Mouse (Mus musculus): Measurements from ENCODE around the gene Map2k2. TPM values are rescaled to one million over a fixed set of nuclear protein-coding genes. Genes with fewer than 3 reads are reported as not detected.
"Not testable (repeated sequence)": the region's sequence is repeated elsewhere in the genome, so short reads cannot be mapped to it uniquely, and the experiment has no call there.

Map2k2 gene
- polyA plus RNA-seq, 1 experiment from 2014 or later = 217 TPM

DNA sequence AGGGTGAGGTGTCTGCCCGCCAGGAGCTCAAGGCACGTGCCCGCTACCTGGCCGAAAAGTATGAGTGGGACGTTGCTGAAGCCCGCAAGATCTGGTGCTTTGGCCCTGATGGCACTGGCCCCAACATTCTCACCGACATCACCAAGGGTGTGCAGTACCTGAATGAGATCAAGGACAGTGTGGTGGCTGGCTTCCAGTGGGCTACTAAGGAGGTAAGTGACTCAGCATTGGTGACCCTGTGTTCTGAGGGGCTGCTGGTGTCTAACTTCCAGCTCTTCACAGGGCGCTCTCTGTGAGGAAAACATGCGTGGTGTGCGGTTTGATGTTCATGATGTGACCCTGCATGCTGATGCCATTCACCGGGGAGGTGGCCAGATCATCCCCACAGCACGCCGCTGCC, 75.2 kb downstream of the Map2k2 start:
- H3K4me3 ChIP-seq = no peak overlapping the region
- H3K9me3 ChIP-seq = no peaks in the 10 kb centered on the region
- peaks cover 68% of the 10 kb centered on the region for H3K4me1 ChIP-seq (replicated peaks)

DNA sequence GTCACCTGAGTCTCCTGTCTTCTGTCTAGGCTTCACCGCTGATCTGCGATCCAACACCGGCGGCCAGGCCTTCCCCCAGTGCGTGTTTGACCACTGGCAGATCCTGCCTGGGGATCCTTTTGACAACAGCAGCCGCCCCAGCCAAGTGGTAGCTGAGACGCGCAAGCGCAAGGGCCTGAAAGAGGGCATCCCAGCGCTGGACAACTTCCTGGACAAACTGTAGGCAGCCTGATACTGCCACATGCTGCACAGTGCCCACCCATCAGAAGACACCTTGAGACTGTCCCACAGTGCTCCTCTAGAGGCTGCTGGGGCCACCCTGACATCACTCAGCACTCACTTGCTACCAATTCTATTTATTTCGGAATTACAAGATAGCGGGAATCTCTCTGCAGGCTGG, 76.1 kb downstream of the Map2k2 start:
- 83% methylated on average over 12 of the region's 12 CpGs for WGBS
- H3K4me2 ChIP-seq; H3K9me3 ChIP-seq; H3K27me3 ChIP-seq; ATAC-seq (ENCODE audit: low read depth); H3K9ac ChIP-seq; H3K4me3 ChIP-seq: not testable (repeated sequence)
- H3K36me3 ChIP-seq = peaks cover 77% of the 10 kb centered on the region
- H3K27ac ChIP-seq (replicated peaks) = peak overlapping the region; percentile 72; the same call in 1 of the 2 replicates
- peaks cover 66% of the 10 kb centered on the region for H3K4me1 ChIP-seq (replicated peaks)

More for the DNA sequence above, 75.2 kb downstream of the Map2k2 start:
- Histone ChIP-seq H3K27ac (replicated peaks) (no peak overlapping the region), H3K27me3 (no peaks in the 10 kb centered on the region), H3K36me3 (peaks cover 71% of the 10 kb centered on the region), H3K9ac (no peak overlapping the region), H3K4me2 (no peak overlapping the region)
- no peak for ATAC-seq (ENCODE audit: low read depth)
- WGBS = 94% methylated on average over 13 of the region's 13 CpGs

DNA sequence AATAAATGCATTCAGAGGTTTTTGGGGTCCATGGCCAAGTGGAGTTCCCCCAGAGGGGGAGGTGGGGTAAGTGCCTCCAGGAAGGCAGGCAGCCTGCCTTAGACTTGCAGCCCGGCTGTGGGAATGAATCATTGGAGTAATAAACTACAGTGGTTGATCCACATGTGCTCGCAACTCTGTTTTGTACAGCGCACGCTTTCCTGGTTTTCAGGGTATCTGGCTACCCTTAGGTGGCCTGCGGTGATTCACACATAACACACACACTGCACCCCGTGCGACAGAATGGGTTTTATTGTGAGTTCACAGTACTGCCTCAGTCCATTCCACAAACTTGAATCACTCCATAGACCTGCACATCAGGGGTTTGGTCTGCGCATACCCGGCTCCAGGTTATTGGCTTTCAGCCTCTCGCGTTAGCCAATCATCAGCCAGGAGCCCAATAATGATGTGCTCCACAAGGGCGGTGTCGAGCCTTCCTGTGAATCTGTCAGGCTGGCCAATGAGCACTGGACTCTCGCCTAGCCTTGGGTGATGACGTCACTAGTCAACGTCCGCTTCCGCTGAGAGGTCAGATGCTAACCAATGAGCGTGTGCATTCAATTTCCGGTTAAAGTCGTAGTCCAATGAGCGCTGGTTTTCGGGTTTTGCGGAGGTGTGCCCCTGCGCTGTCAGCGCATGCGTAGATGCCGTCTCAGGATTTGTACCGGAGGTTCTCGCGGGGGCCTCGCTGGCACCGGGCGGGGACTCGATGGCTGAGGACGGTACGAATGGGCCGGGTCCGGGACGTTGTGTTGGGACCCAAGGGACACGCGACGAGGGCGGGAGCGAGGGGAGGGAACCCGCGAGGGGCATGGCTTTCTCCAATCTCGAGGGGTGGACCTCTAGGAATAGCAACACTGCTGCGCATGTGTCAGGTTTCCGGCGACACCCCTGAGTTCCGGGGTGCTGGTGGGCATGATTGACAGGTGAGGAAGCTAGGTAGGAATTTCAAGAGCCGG, 76.9 kb downstream of the Map2k2 start, which contains the start of gene Dapk3:
Gene Dapk3, plus strand, starts transcription at position 670 of the 998 bp plus-strand sequence.
- Histone ChIP-seq H3K27me3 (no peaks in the 10 kb centered on the region), H3K27ac (replicated peaks) (peak within 1 kb of the TSS; percentile 90), H3K9ac (peak within 1 kb of the TSS; percentile 81), H3K36me3 (peaks cover 80% of the 10 kb centered on the region), H3K9me3 (no peaks in the 10 kb centered on the region), H3K4me2 (peak within 1 kb of the TSS; percentile 61), H3K4me1 (replicated peaks) (peaks cover 61% of the 10 kb centered on the region), H3K4me3 (peak within 1 kb of the TSS; percentile 71)
- WGBS = 4% methylated on average over 53 of the region's 53 CpGs
- ATAC-seq (ENCODE audit: low read depth) = peak; percentile 94

Small RNAs within 50 kb of the gene (microRNA-seq; reads per million reads assigned to microRNA genes)
- gene Mir5615-1 = not detected
- not detected for gene Mir5615-2

Other genes starting within 250 kb of the Map2k2 start
- 0.08 and 0.31 TPM in 2 replicates for gene Tmprss9, start 234.1 kb upstream of the Map2k2 start, polyA plus RNA-seq (2015; fragmentation: Nextera tagmentation; extraction: Ambion mirVana)
- 328 and 331 TPM in 2 replicates for gene Timm13, start 204.9 kb upstream of the Map2k2 start, polyA plus RNA-seq (2015; fragmentation: Nextera tagmentation; extraction: Ambion mirVana)
- 38.3 and 41.6 TPM in 2 replicates for gene Lmnb2, start 187.7 kb upstream of the Map2k2 start, polyA plus RNA-seq (2015; fragmentation: Nextera tagmentation; extraction: Ambion mirVana)
- gene Gadd45b, start 175.8 kb upstream of the Map2k2 start, polyA plus RNA-seq (2015; fragmentation: Nextera tagmentation; extraction: Ambion mirVana) = 8.8 and 9.0 TPM in 2 replicates
- gene Gng7, start 91.0 kb upstream of the Map2k2 start, polyA plus RNA-seq (2015; fragmentation: Nextera tagmentation; extraction: Ambion mirVana) = 16.2 and 17.4 TPM in 2 replicates
- 38.1 and 38.7 TPM in 2 replicates for gene Diras1, start 80.3 kb upstream of the Map2k2 start, polyA plus RNA-seq (2015; fragmentation: Nextera tagmentation; extraction: Ambion mirVana)
- 40.9 and 44.2 TPM in 2 replicates for gene Slc39a3, start 68.5 kb upstream of the Map2k2 start, polyA plus RNA-seq (2015; fragmentation: Nextera tagmentation; extraction: Ambion mirVana)
- 283 and 286 TPM in 2 replicates for gene Sgta, start 45.7 kb upstream of the Map2k2 start, polyA plus RNA-seq (2015; fragmentation: Nextera tagmentation; extraction: Ambion mirVana)
- 47.4 and 48.4 TPM in 2 replicates for gene Thop1, start 35.9 kb upstream of the Map2k2 start, polyA plus RNA-seq (2015; fragmentation: Nextera tagmentation; extraction: Ambion mirVana)
- 0.27 and 0.90 TPM in 2 replicates for gene Creb3l3, start 7.0 kb upstream of the Map2k2 start, polyA plus RNA-seq (2015; fragmentation: Nextera tagmentation; extraction: Ambion mirVana)
- gene Zbtb7a, start 29.3 kb downstream of the Map2k2 start, polyA plus RNA-seq (2015; fragmentation: Nextera tagmentation; extraction: Ambion mirVana) = 12.2 and 14.9 TPM in 2 replicates
- 60.0 and 77.5 TPM in 2 replicates for gene Pias4, start 62.0 kb downstream of the Map2k2 start, polyA plus RNA-seq (2015; fragmentation: Nextera tagmentation; extraction: Ambion mirVana)
- gene Eef2, start 70.7 kb downstream of the Map2k2 start, polyA plus RNA-seq (2015; fragmentation: Nextera tagmentation; extraction: Ambion mirVana) = 532 and 537 TPM in 2 replicates
- gene Dapk3, start 77.1 kb downstream of the Map2k2 start, polyA plus RNA-seq (2015; fragmentation: Nextera tagmentation; extraction: Ambion mirVana) = 79.1 and 80.9 TPM in 2 replicates
- gene 4930442H23Rik, start 77.9 kb downstream of the Map2k2 start, polyA plus RNA-seq (2015; fragmentation: Nextera tagmentation; extraction: Ambion mirVana) = not detected in 2 replicates
- not detected in 2 replicates for gene Nmrk2, start 96.1 kb downstream of the Map2k2 start, polyA plus RNA-seq (2015; fragmentation: Nextera tagmentation; extraction: Ambion mirVana)
- 58.1 and 62.3 TPM in 2 replicates for gene Atcay, start 124.9 kb downstream of the Map2k2 start, polyA plus RNA-seq (2015; fragmentation: Nextera tagmentation; extraction: Ambion mirVana)
- 21.7 and 21.8 TPM in 2 replicates for gene Zfr2, start 127.2 kb downstream of the Map2k2 start, polyA plus RNA-seq (2015; fragmentation: Nextera tagmentation; extraction: Ambion mirVana)
- gene Matk, start 147.0 kb downstream of the Map2k2 start, polyA plus RNA-seq (2015; fragmentation: Nextera tagmentation; extraction: Ambion mirVana) = 10.5 and 13.0 TPM in 2 replicates
- 145 and 150 TPM in 2 replicates for gene Mrpl54, start 161.0 kb downstream of the Map2k2 start, polyA plus RNA-seq (2015; fragmentation: Nextera tagmentation; extraction: Ambion mirVana)
- gene Apba3, start 161.0 kb downstream of the Map2k2 start, polyA plus RNA-seq (2015; fragmentation: Nextera tagmentation; extraction: Ambion mirVana) = 33.7 and 36.1 TPM in 2 replicates
- gene Tjp3, start 185.7 kb downstream of the Map2k2 start, polyA plus RNA-seq (2015; fragmentation: Nextera tagmentation; extraction: Ambion mirVana) = 2.3 and 3.3 TPM in 2 replicates
- 99.3 and 102 TPM in 2 replicates for gene Pip5k1c, start 187.0 kb downstream of the Map2k2 start, polyA plus RNA-seq (2015; fragmentation: Nextera tagmentation; extraction: Ambion mirVana)
- 32.5 and 42.5 TPM in 2 replicates for gene Cactin, start 215.2 kb downstream of the Map2k2 start, polyA plus RNA-seq (2015; fragmentation: Nextera tagmentation; extraction: Ambion mirVana)
- 4.5 and 4.8 TPM in 2 replicates for gene Tbxa2r, start 222.8 kb downstream of the Map2k2 start, polyA plus RNA-seq (2015; fragmentation: Nextera tagmentation; extraction: Ambion mirVana)
- gene Gipc3, start 237.4 kb downstream of the Map2k2 start, polyA plus RNA-seq (2015; fragmentation: Nextera tagmentation; extraction: Ambion mirVana) = not detected in 2 replicates
- gene Hmg20b, start 244.6 kb downstream of the Map2k2 start, polyA plus RNA-seq (2015; fragmentation: Nextera tagmentation; extraction: Ambion mirVana) = 46.5 and 51.5 TPM in 2 replicates